Mouse (Mus musculus): ENCODE data around the gene Ltbp4. TPM values are rescaled to one million over a fixed set of nuclear protein-coding genes. Genes with fewer than 3 reads are reported as not detected.
A peak's percentile ranks its signal among the peaks of the same experiment; 100 is the strongest.

The Ltbp4 gene
- polyA plus RNA-seq, 1 experiment from 2014 or later, result 66.0 TPM

DNA sequence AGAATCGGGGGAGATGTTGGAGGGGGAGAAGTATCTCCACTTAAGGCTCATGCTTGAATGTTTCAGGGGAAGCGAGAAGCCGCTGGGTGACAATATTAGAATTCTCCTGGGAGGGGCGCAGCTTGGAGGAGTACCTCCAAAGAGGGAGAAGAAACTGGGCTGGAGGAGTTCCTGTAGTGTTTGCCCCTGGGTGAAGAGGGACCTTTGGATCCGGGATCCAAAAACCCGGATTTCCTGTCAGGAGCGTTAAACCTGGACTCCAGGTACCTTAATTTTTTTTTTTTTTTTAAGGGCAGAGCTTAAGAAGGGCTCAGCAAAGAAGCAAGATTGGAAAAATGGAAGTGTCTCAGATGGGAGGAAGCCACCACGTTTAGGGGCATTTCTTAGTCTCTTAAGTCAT is 5.6 kb downstream of the Ltbp4 start:
- Histone ChIP-seq H3K4me1 (peaks cover 82% of the 10 kb centered on the region), H3K27me3 (peaks cover 69% of the 10 kb centered on the region), H3K9me3 (no peaks in the 10 kb centered on the region), H3K4me2 (peak overlapping the region; percentile 98), H3K4me3 (peak overlapping the region; percentile 62), H3K36me3 (peaks cover 7% of the 10 kb centered on the region; the same call in 1 of the 2 replicates), H3K27ac (peak overlapping the region; percentile 77), H3K9ac (peak overlapping the region; percentile 31; the same call in 1 of the 2 replicates)
- ATAC-seq (ENCODE audit: insufficient number of reproducible peaks, low FRiP score, low TSS enrichment, low read depth), result no peak
- 5% methylated on average over 8 of the region's 8 CpGs for WGBS

GRCm38 (mm10) chr7:27331541-27331851 is 6.0 kb downstream of the Ltbp4 start:
- peak overlapping the region; percentile 31; the same call in 1 of the 2 replicates for H3K9ac ChIP-seq
- ATAC-seq (ENCODE audit: insufficient number of reproducible peaks, low FRiP score, low TSS enrichment, low read depth), result no peak
- no peaks in the 10 kb centered on the region for H3K9me3 ChIP-seq
- WGBS, result 1% methylated on average over 8 of the region's 8 CpGs
- peaks cover 7% of the 10 kb centered on the region; the same call in 1 of the 2 replicates for H3K36me3 ChIP-seq
- H3K27ac ChIP-seq, result peak overlapping the region; percentile 77
- H3K4me2 ChIP-seq, result peak overlapping the region; percentile 98
- H3K4me3 ChIP-seq, result peak overlapping the region; percentile 62
- H3K27me3 ChIP-seq, result peaks cover 72% of the 10 kb centered on the region
- peaks cover 80% of the 10 kb centered on the region for H3K4me1 ChIP-seq

DNA sequence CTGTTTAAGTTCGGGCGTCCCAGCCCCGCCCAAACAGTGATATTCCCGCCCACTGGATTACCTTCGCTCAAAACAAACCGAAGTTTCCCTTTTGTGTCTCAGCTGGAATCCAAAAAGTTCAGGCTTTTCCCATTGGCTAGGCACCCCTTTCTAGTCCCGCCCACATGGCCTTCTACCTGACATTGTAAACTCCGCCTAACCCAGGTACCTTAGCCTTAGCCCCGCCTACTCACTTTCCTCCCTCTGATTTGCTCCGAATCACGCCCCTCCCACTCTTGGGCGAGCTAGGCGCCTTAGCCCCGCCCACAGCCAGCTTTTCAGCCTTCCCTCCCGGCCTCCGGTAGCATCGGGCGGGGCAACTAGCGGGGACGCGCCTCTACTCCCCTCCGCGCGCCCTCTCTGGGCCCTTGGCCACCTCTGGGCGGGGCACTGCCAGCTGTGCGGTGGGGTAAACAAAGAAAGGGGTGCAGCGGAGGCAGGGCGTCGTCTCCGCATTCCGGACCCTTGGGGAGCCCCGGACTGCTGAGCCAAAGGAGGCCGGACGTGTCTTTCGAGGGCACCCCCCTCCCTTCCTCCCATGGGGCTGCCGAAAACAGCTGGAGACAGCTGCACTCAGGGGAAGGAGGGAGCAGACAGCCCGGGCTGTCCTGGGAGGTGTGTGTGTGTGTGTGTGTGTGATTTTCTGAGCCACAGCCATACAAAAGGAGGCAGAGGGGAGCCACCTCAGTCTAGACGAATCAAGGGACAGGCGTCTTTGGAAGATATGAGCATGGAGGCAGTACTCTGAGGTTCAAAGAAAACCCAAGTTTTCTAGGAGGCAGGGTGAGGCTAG is 6.6 kb downstream of the Ltbp4 start:
- Histone ChIP-seq H3K4me1 (peaks cover 81% of the 10 kb centered on the region), H3K9me3 (no peaks in the 10 kb centered on the region), H3K27me3 (peaks cover 78% of the 10 kb centered on the region), H3K9ac (peak overlapping the region; percentile 31; the same call in 1 of the 2 replicates), H3K36me3 (peaks cover 7% of the 10 kb centered on the region; the same call in 1 of the 2 replicates), H3K4me2 (peak overlapping the region; percentile 98), H3K4me3 (peak overlapping the region; percentile 62), H3K27ac (peak overlapping the region; percentile 77)
- peak; percentile 46; the same call in 1 of the 2 replicates for ATAC-seq (ENCODE audit: insufficient number of reproducible peaks, low FRiP score, low TSS enrichment, low read depth)
- WGBS, result under 1% methylated on average over 39 of the region's 39 CpGs

- H3K9ac ChIP-seq, result no peak overlapping the region
- peaks cover 79% of the 10 kb centered on the region for H3K27me3 ChIP-seq
- ATAC-seq (ENCODE audit: insufficient number of reproducible peaks, low FRiP score, low TSS enrichment, low read depth), result no peak
- H3K4me3 ChIP-seq, result peak overlapping the region; percentile 62; the same call in 1 of the 2 replicates
- no peak overlapping the region for H3K27ac ChIP-seq
- H3K4me1 ChIP-seq, result peaks cover 78% of the 10 kb centered on the region
- peaks cover 7% of the 10 kb centered on the region; the same call in 1 of the 2 replicates for H3K36me3 ChIP-seq
- WGBS, result 28% methylated on average over 17 of the region's 17 CpGs
- H3K9me3 ChIP-seq, result no peaks in the 10 kb centered on the region
- H3K4me2 ChIP-seq, result no peak overlapping the region
These were observed 7.5 kb downstream of the Ltbp4 start for GRCm38 (mm10) chr7:27329981-27330380.

DNA sequence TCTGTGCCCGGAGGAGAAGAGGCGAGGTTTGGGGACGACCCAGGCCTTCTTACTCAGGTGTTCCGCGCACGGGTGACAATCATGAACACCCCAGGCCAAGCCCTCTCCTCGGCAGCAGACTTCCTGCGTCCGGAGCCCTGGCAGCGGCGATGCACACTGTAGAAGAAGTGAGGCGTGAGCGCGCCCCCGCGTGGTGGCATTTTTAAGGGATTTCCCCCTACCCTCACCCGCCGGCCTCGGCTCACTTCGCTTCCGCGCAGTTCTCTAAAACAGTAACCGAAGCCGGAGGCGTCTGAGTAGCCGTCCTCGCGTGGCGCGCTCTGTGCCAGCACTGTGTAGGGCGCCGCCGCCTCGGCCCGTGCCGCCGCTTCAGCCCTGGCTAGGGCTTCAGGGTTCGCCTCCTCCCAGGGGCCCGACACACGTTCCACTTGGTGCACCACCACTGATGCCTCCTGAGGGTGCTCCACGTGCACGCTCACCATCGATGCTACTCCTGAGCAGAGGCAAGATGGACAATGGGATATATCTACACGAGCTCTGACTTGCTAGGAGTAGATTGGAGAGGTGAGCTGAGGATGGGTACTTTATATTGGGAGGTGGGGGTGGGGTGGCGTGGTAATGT is 8.1 kb downstream of the Ltbp4 start:
- peak overlapping the region; percentile 44 for H3K4me2 ChIP-seq
- peaks cover 72% of the 10 kb centered on the region for H3K4me1 ChIP-seq
- no peak overlapping the region for H3K27ac ChIP-seq
- H3K9me3 ChIP-seq, result no peaks in the 10 kb centered on the region
- H3K4me3 ChIP-seq, result peak overlapping the region; percentile 29
- no peak overlapping the region; the same call in 1 of the 2 replicates for H3K9ac ChIP-seq
- peaks cover 7% of the 10 kb centered on the region; the same call in 1 of the 2 replicates for H3K36me3 ChIP-seq
- 4% methylated on average over 45 of the region's 45 CpGs for WGBS
- peaks cover 79% of the 10 kb centered on the region for H3K27me3 ChIP-seq
- no peak for ATAC-seq (ENCODE audit: insufficient number of reproducible peaks, low FRiP score, low TSS enrichment, low read depth)

GRCm38 (mm10) chr7:27328648-27329047 is 8.8 kb downstream of the Ltbp4 start:
- Histone ChIP-seq H3K27me3 (peaks cover 76% of the 10 kb centered on the region), H3K27ac (no peak overlapping the region), H3K4me1 (peaks cover 64% of the 10 kb centered on the region)

DNA sequence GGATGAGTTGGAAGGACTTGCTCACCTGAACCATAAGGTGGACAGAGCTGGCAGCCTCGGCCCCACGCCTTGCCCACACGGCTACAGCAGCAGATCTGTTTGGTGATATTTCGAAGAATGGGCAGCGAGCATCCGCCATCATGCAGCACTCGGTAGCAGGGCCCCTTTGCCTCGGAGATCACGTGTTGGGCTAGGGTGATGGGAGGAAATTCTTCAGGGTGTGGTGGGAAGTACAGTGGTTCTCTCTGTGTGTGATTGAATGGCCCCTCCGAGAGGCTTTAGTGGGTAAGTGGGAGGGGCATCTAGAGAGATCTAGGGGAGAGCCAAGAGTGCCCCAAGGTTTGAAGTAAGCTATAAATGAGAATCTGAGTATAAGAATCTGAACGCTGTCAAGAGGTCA is 9.3 kb downstream of the Ltbp4 start:
- WGBS, result 83% methylated on average over 11 of the region's 11 CpGs
- H3K36me3 ChIP-seq, result peaks cover 12% of the 10 kb centered on the region
- peaks cover 71% of the 10 kb centered on the region for H3K27me3 ChIP-seq
- H3K4me2 ChIP-seq, result no peak overlapping the region
- no peak overlapping the region for H3K4me3 ChIP-seq
- H3K9me3 ChIP-seq, result no peaks in the 10 kb centered on the region
- H3K9ac ChIP-seq, result no peak overlapping the region
- H3K27ac ChIP-seq, result no peak overlapping the region
- no peak for ATAC-seq (ENCODE audit: insufficient number of reproducible peaks, low FRiP score, low TSS enrichment, low read depth)
- peaks cover 59% of the 10 kb centered on the region for H3K4me1 ChIP-seq

More at GRCm38 (mm10) chr7:27328648-27329047, 8.8 kb downstream of the Ltbp4 start:
- Histone ChIP-seq H3K9me3 (no peaks in the 10 kb centered on the region), H3K4me3 (no peak overlapping the region), H3K4me2 (no peak overlapping the region), H3K36me3 (peaks cover 12% of the 10 kb centered on the region), H3K9ac (no peak overlapping the region)
- WGBS, result 34% methylated on average over 16 of the region's 16 CpGs
- ATAC-seq (ENCODE audit: insufficient number of reproducible peaks, low FRiP score, low TSS enrichment, low read depth), result no peak

GRCm38 (mm10) chr7:27327500-27327899 is 10.0 kb downstream of the Ltbp4 start:
- Histone ChIP-seq H3K27ac (no peak overlapping the region), H3K27me3 (peaks cover 70% of the 10 kb centered on the region), H3K9ac (no peak overlapping the region), H3K9me3 (no peaks in the 10 kb centered on the region), H3K4me2 (no peak overlapping the region), H3K4me1 (peaks cover 53% of the 10 kb centered on the region), H3K36me3 (peaks cover 18% of the 10 kb centered on the region), H3K4me3 (no peak overlapping the region)
- ATAC-seq (ENCODE audit: insufficient number of reproducible peaks, low FRiP score, low TSS enrichment, low read depth), result no peak
- 92% methylated on average over 8 of the region's 8 CpGs for WGBS

- H3K9me3 ChIP-seq, result no peaks in the 10 kb centered on the region
These were observed 11.2 kb downstream of the Ltbp4 start for GRCm38 (mm10) chr7:27326101-27326880.

GRCm38 (mm10) chr7:27325697-27326096 is 11.8 kb downstream of the Ltbp4 start:
- no peaks in the 10 kb centered on the region for H3K9me3 ChIP-seq
- peaks cover 64% of the 10 kb centered on the region for H3K27me3 ChIP-seq
- ATAC-seq (ENCODE audit: insufficient number of reproducible peaks, low FRiP score, low TSS enrichment, low read depth), result no peak
- H3K9ac ChIP-seq, result peak overlapping the region; percentile 21; the same call in 1 of the 2 replicates
- peak overlapping the region; percentile 49 for H3K4me2 ChIP-seq
- peak overlapping the region; percentile 27 for H3K4me3 ChIP-seq
- H3K36me3 ChIP-seq, result peaks cover 22% of the 10 kb centered on the region
- no peak overlapping the region for H3K27ac ChIP-seq
- H3K4me1 ChIP-seq, result peaks cover 35% of the 10 kb centered on the region
- WGBS, result 8% methylated on average over 24 of the region's 24 CpGs

More at GRCm38 (mm10) chr7:27326101-27326880, 11.2 kb downstream of the Ltbp4 start:
- H3K4me2 ChIP-seq, result peak overlapping the region; percentile 49
- H3K4me3 ChIP-seq, result peak overlapping the region; percentile 27
- ATAC-seq (ENCODE audit: insufficient number of reproducible peaks, low FRiP score, low TSS enrichment, low read depth), result no peak
- H3K36me3 ChIP-seq, result peaks cover 22% of the 10 kb centered on the region
- no peak overlapping the region for H3K27ac ChIP-seq
- H3K9ac ChIP-seq, result peak overlapping the region; percentile 21; the same call in 1 of the 2 replicates
- peaks cover 41% of the 10 kb centered on the region for H3K4me1 ChIP-seq
- 47% methylated on average over 34 of the region's 34 CpGs for WGBS
- peaks cover 68% of the 10 kb centered on the region for H3K27me3 ChIP-seq

GRCm38 (mm10) chr7:27324928-27325327 is 12.6 kb downstream of the Ltbp4 start:
- no peak for ATAC-seq (ENCODE audit: insufficient number of reproducible peaks, low FRiP score, low TSS enrichment, low read depth)
- Histone ChIP-seq H3K4me2 (no peak overlapping the region), H3K9me3 (no peaks in the 10 kb centered on the region), H3K27me3 (peaks cover 57% of the 10 kb centered on the region), H3K4me3 (no peak overlapping the region), H3K9ac (no peak overlapping the region), H3K4me1 (peaks cover 27% of the 10 kb centered on the region), H3K27ac (no peak overlapping the region), H3K36me3 (peaks cover 22% of the 10 kb centered on the region)
- 62% methylated on average over 15 of the region's 20 CpGs for WGBS

Data from limb, embryonic 15.5 days (tissue).